Mouse (Mus musculus) bone marrow macrophage, adult 2 months (primary cell): Measurements from ENCODE around the gene Enox2.

Experiments used
- CTCF ChIP-seq: IDR thresholded peaks from 2 replicates; pipeline ENCODE4 v1.5.1; 2012; ENCODE audit warnings: low read depth, mild to moderate bottlenecking, low read length, moderate library complexity
- POLR2A ChIP-seq: IDR thresholded peaks from 2 replicates; pipeline ENCODE4 v1.6.1; 2012; ENCODE audit warnings: mild to moderate bottlenecking, low read depth, low read length, borderline replicate concordance

DNA sequence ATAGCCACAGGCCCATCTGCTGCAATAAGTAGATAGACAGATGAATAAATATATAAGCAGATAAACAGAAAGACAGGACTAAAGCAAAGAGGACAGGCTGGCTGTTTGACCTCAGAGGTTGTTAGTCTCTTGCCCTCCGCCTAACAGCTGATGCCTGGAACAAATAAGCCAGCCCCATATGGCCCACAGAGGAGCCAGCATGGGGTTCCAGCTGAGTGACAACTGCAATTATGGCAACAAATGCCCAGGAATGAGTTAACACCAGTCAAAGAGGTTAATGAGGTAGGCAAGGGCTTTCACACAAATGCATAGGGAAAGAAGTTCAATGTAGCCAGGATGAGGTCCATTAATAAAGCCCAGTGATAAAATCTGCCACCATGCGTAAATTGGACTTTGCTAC is 191.8 kb downstream of the Enox2 start:
- no peak for TF ChIP-seq POLR2A
- no peak for TF ChIP-seq CTCF
